Mouse (Mus musculus): Measurements from ENCODE around the gene Snx9. TPM values are rescaled to one million over a fixed set of nuclear protein-coding genes. Genes with fewer than 3 reads are reported as not detected.

The Snx9 gene
- total and polyA plus RNA-seq, 3 experiments, result 12.9 to 22.8 TPM; not detected in 1

GRCm38 (mm10) chr17:5795878-5796277, 45.3 kb upstream of the Snx9 start (continued):
- TF ChIP-seq USF2 (IDR thresholded peaks at IDR 0.05; ENCODE audit: borderline replicate concordance in 1 of 2, insufficient read depth in 1 of 2, low read depth in 1 of 2, low read length in 2 of 2) (no peak), USF1 (IDR thresholded peaks at IDR 0.05; ENCODE audit: low read depth, low read length) (no peak), E2F4 (IDR thresholded peaks at IDR 0.05; ENCODE audit: borderline replicate concordance, low read depth, low read length) (no peak), TBP (IDR thresholded peaks at IDR 0.05; ENCODE audit: low read depth, low read length) (peak; percentile 64; the same call in 1 of the 2 replicates), MAFK (IDR thresholded peaks at IDR 0.05; ENCODE audit: borderline replicate concordance, low read depth, low read length) (no peak), JUND (IDR thresholded peaks at IDR 0.05; ENCODE audit: low read depth, low read length) (no peak; the same call in 1 of the 2 replicates), HCFC1 (IDR thresholded peaks at IDR 0.05; ENCODE audit: low read depth, low read length) (peak; percentile 66), EP300 (IDR thresholded peaks at IDR 0.05; ENCODE audit: low read depth in 1 of 2, low read length in 2 of 2) (peak; percentile 55 to 76; a peak in 3 of 4 replicates), NRF1 (IDR thresholded peaks at IDR 0.05; ENCODE audit: insufficient read depth, low read depth, low read length, poor library complexity, severe bottlenecking) (no peak), MAX (IDR thresholded peaks at IDR 0.05; ENCODE audit: low read length) (peak; percentile 55; the same call in 1 of the 2 replicates)

DNA sequence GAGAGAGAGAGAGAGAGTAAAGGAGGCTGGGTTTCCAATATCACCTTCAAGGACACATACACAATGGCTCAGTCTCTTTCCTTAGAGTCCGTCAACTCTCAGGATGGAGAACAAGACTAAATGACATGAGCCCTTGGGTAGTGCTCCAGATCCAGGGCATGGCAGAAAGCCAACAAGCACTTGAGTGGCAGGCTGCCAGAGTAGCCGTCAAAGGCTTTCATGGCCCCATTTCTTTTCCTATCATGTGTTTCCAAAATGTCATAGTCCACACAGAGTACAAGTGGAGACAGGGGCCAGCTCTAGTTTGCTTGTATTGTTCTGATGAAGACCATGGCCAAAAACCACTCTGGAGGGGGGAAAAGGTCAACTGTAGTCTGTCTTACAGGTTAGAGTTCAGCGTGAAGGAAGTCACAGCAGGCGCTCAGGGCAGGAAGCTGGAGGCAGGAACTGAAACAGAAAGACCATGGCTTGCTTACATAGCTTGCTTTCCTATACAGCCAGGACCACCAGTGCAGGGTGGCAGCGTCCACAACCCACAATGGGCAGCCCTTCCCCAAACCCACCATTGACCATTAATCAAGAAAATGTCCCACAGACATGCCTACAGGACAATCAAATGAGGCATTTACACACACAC, 43.9 kb upstream of the Snx9 start:
- peaks cover 17% of the 10 kb centered on the region for H3K79me2 ChIP-seq (ENCODE audit: control insufficient read depth, insufficient read depth, low read length, poor library complexity)
- no peak overlapping the region for H3K9ac ChIP-seq (ENCODE audit: control insufficient read depth, low read depth, low read length, poor library complexity, severe bottlenecking)
- peak; percentile 51 for TF ChIP-seq MAX (IDR thresholded peaks at IDR 0.05; ENCODE audit: low read length)
- no peak for TF ChIP-seq MYC (IDR thresholded peaks at IDR 0.05; ENCODE audit: low read depth, low read length)
- TF ChIP-seq ZKSCAN1 (IDR thresholded peaks at IDR 0.05; ENCODE audit: low read depth, low read length), result no peak
- peaks cover 0 to 60% of the 10 kb centered on the region in 2 experiments; a peak in 2 of 4 replicates for H3K36me3 ChIP-seq (ENCODE audit: control insufficient read depth in 1 of 2, insufficient read depth in 2 of 2, low read length in 2 of 2)
- H3K27me3 ChIP-seq (ENCODE audit: control insufficient read depth in 1 of 2, insufficient read depth in 2 of 2, low read length in 2 of 2), result no peaks in the 10 kb centered on the region
- peak overlapping the region; percentile 81 for H3K27ac ChIP-seq (ENCODE audit: control insufficient read depth, low read depth, low read length)
- peaks cover 28 to 66% of the 10 kb centered on the region in 2 experiments for H3K4me1 ChIP-seq (ENCODE audit: control insufficient read depth in 1 of 2, insufficient read depth in 2 of 2, low read length in 2 of 2)
- H3K4me3 ChIP-seq (ENCODE audit: control insufficient read depth in 1 of 2, insufficient read depth in 1 of 2, low read depth in 2 of 2, low read length in 2 of 2), result no peak overlapping the region
- peak; percentile 42 for DNase-seq (ENCODE audit: low read depth, low spot score)
- H3K9me3 ChIP-seq (replicated peaks; ENCODE audit: insufficient read depth, low read length), result no peaks in the 10 kb centered on the region

DNA sequence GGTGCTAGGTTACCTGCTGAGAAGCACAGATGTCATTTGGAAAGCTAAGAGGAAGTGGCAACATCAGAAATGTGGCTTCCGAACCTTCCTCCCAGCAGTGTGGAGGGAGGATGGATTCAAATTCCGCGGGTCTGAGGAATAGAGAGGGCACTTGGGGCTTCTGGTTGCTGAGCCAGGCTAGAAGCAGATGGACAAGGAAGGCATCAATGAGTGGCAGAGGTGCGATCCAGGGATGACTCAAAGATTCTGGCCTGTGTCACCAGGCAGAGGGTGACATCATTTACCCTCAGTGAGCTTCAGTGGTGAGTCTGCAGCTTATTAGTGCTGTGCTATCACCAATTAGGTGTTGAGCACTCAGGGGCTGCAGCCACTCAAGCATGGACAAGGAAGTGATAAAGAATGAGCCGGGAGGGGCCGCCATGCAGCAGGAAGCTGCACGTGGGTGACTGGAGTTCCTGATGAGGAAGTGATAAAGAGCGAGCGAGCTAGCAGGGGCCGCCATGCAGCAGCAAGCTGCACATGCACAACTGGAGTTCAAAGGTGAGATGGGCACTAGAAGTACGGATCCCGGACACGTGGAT, 42.8 kb upstream of the Snx9 start:
- Histone ChIP-seq H3K9me3 (replicated peaks; ENCODE audit: insufficient read depth, low read length) (no peaks in the 10 kb centered on the region), H3K27ac (ENCODE audit: control insufficient read depth, low read depth, low read length) (peak overlapping the region; percentile 81), H3K36me3 (ENCODE audit: control insufficient read depth in 1 of 2, insufficient read depth in 2 of 2, low read length in 2 of 2) (peaks cover 0 to 54% of the 10 kb centered on the region in 2 experiments; a peak in 2 of 4 replicates), H3K9ac (ENCODE audit: control insufficient read depth, low read depth, low read length, poor library complexity, severe bottlenecking) (peak overlapping the region; percentile 67), H3K4me1 (ENCODE audit: control insufficient read depth in 1 of 2, insufficient read depth in 2 of 2, low read length in 2 of 2) (peaks cover 19 to 60% of the 10 kb centered on the region in 2 experiments), H3K27me3 (ENCODE audit: control insufficient read depth in 1 of 2, insufficient read depth in 2 of 2, low read length in 2 of 2) (no peaks in the 10 kb centered on the region), H3K4me3 (ENCODE audit: control insufficient read depth in 1 of 2, insufficient read depth in 1 of 2, low read depth in 2 of 2, low read length in 2 of 2) (peak overlapping the region; percentile 60 to 61), H3K79me2 (ENCODE audit: control insufficient read depth, insufficient read depth, low read length, poor library complexity) (peaks cover 17% of the 10 kb centered on the region)
- DNase-seq (ENCODE audit: low read depth, low spot score), result peak; percentile 96
- peak; percentile 69; the same call in 1 of the 2 replicates for TF ChIP-seq POLR2AphosphoS2 (IDR thresholded peaks at IDR 0.05; ENCODE audit: low read length)
- no peak for TF ChIP-seq CTCF (IDR thresholded peaks at IDR 0.05 in 2 of 3, conservative IDR thresholded peaks at IDR 0.05 in 1 of 3; ENCODE audit: control insufficient read depth in 1 of 3, insufficient read depth in 1 of 3, low read depth in 2 of 3, low read length in 3 of 3, poor library complexity in 1 of 3, severe bottlenecking in 1 of 3)
- TF ChIP-seq SMC3 (IDR thresholded peaks at IDR 0.05; ENCODE audit: low read depth, low read length), result no peak
- TF ChIP-seq TBP (IDR thresholded peaks at IDR 0.05; ENCODE audit: low read depth, low read length), result peak; percentile 73
- no peak for TF ChIP-seq MYB (IDR thresholded peaks at IDR 0.05; ENCODE audit: low read depth, low read length)
- peak; percentile 82 for TF ChIP-seq NELFE (IDR thresholded peaks at IDR 0.05; ENCODE audit: low read depth, low read length)
- no peak for TF ChIP-seq CHD1 (IDR thresholded peaks at IDR 0.05; ENCODE audit: low read depth, low read length)
- no peak for TF ChIP-seq MEF2A (IDR thresholded peaks at IDR 0.05; ENCODE audit: extremely low read depth, insufficient replicate concordance, low read depth, low read length, poor library complexity, severe bottlenecking)
- TF ChIP-seq HCFC1 (IDR thresholded peaks at IDR 0.05; ENCODE audit: low read depth, low read length), result peak; percentile 72
- peak; percentile 59; the same call in 1 of the 2 replicates for TF ChIP-seq RCOR1 (IDR thresholded peaks at IDR 0.05; ENCODE audit: low read depth, low read length)
- peak; percentile 99 for TF ChIP-seq BHLHE40 (IDR thresholded peaks at IDR 0.05; ENCODE audit: borderline replicate concordance, low read depth, low read length)
- TF ChIP-seq ZNF384 (IDR thresholded peaks at IDR 0.05; ENCODE audit: low read depth, low read length), result no peak
- no peak for TF ChIP-seq RAD21 (IDR thresholded peaks at IDR 0.05; ENCODE audit: low read depth, low read length)
- peak; percentile 98 for TF ChIP-seq MAX (IDR thresholded peaks at IDR 0.05; ENCODE audit: low read length)
- TF ChIP-seq TCF12 (IDR thresholded peaks at IDR 0.05; ENCODE audit: low read depth, low read length), result peak; percentile 81
- TF ChIP-seq ZKSCAN1 (IDR thresholded peaks at IDR 0.05; ENCODE audit: low read depth, low read length), result no peak
- no peak for TF ChIP-seq E2F4 (IDR thresholded peaks at IDR 0.05; ENCODE audit: borderline replicate concordance, low read depth, low read length)
- TF ChIP-seq GABPA (IDR thresholded peaks at IDR 0.05; ENCODE audit: low read depth, low read length), result no peak
- TF ChIP-seq TAL1 (IDR thresholded peaks at IDR 0.05; ENCODE audit: low read length), result peak; percentile 70
